Mouse (Mus musculus) kidney, postnatal 0 days (tissue): Measurements from ENCODE around the gene Gimap9. TPM values are rescaled to one million over a fixed set of nuclear protein-coding genes. Genes with fewer than 3 reads are reported as not detected.

ENCODE experiments used
- ATAC-seq: fragments of 200-750 bp; cut with Nextera tagmentation; replicated peaks from 2 replicates; pipeline ENCODE4 v1.8.0; 2017; ENCODE audit warnings: low read depth, moderate number of reproducible peaks, moderate TSS enrichment, moderate library complexity; ENCODE audit not compliant: low FRiP score
- DNase-seq: peaks from one replicate; pipeline ENCODE4 v3.0.0-alpha.2; 2016; ENCODE audit warnings: low spot score
- H3K27ac ChIP-seq: fragments of 300-500 bp; sonication (generic); 2 replicates; pipeline ENCODE4 v1.5.1; 2014; ENCODE audit warnings: mild to moderate bottlenecking
- H3K27me3 ChIP-seq: fragments of 300-500 bp; sonication (generic); 2 replicates; pipeline ENCODE4 v1.6.1; 2014; ENCODE audit warnings: low read length, mixed read lengths; ENCODE audit not compliant: insufficient read depth
- H3K36me3 ChIP-seq: fragments of 300-500 bp; sonication (generic); 2 replicates; pipeline ENCODE4 v1.6.1; 2014; ENCODE audit warnings: low read length, mixed read lengths; ENCODE audit not compliant: insufficient read depth
- H3K4me1 ChIP-seq: fragments of 300-500 bp; sonication (generic); replicated peaks from 2 replicates; pipeline ENCODE4 v1.6.1; 2014; ENCODE audit warnings: antibody characterized with exemption, low read length, mixed read lengths; ENCODE audit not compliant: insufficient read depth
- H3K4me2 ChIP-seq: fragments of 300-500 bp; sonication (generic); 2 replicates; pipeline ENCODE4 v1.6.1; 2014; ENCODE audit warnings: mild to moderate bottlenecking, low read length, moderate library complexity, mixed read lengths
- H3K4me3 ChIP-seq: fragments of 300-500 bp; sonication (generic); replicated peaks from 2 replicates; pipeline ENCODE4 v1.5.1; 2014; ENCODE audit warnings: low read depth, low read length
- H3K9ac ChIP-seq: fragments of 300-500 bp; sonication (generic); 2 replicates; pipeline ENCODE4 v1.6.1; 2014; ENCODE audit warnings: low read depth, low read length
- H3K9me3 ChIP-seq: fragments of 300-500 bp; sonication (generic); replicated peaks from 2 replicates; pipeline ENCODE4 v1.6.1; 2016; ENCODE audit warnings: low read length, inconsistent platforms, mixed read lengths
- CTCF ChIP-seq: IDR thresholded peaks from 2 replicates; pipeline ENCODE4 v1.5.1; 2016; ENCODE audit warnings: antibody characterized with exemption, low read depth, mild to moderate bottlenecking, moderate library complexity
- WGBS: fragments of 180-500 bp; shearing (Covaris S2); extraction: QIAGEN DNeasy Blood & Tissue Kit; methylation state at CpG from one replicate; pipeline ENCODE4 v1.1.7; 2014; 5-methylcytosine and 5-hydroxymethylcytosine counted together
- polyA plus RNA-seq: library from polyadenylated mRNA; unstranded; fragments of >200 nt; fragmentation: Nextera tagmentation; extraction: Ambion mirVana; gene quantifications from 2 replicates; pipeline ENCODE4 v1.2.1, GENCODE M21; 2015

Gimap9 gene
- polyA plus RNA-seq, 1 experiment from 2014 or later = 15.2 TPM

DNA sequence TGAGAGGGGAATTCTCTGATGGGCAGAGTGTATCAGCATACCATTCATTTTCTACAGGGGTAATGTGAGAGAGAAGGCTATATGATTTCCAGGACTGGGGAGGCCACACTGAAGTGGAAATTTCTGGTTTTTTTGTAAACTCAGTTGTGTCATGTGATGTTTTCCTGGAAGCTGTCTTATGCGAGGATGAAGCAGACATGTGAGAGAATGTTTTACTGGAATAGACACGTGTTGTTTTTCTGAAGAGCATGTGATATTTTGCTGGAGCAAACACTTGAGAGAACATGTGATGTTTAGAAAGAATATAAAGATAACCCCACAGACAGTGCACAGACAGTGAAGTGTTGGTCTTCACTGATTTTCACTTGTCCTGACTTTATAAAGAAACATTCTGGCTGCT, 37.4 kb upstream of the Gimap9 start:
- Histone ChIP-seq H3K4me3 (no peak overlapping the region), H3K4me1 (no peaks in the 10 kb centered on the region), H3K9me3 (no peaks in the 10 kb centered on the region), H3K36me3 (no peaks in the 10 kb centered on the region), H3K9ac (no peak overlapping the region), H3K27me3 (no peaks in the 10 kb centered on the region), H3K4me2 (no peak overlapping the region), H3K27ac (no peak overlapping the region)
- no peak for DNase-seq
- no peak for TF ChIP-seq CTCF
- 58% methylated on average over 2 of the region's 2 CpGs for WGBS
- no peak for ATAC-seq

DNA sequence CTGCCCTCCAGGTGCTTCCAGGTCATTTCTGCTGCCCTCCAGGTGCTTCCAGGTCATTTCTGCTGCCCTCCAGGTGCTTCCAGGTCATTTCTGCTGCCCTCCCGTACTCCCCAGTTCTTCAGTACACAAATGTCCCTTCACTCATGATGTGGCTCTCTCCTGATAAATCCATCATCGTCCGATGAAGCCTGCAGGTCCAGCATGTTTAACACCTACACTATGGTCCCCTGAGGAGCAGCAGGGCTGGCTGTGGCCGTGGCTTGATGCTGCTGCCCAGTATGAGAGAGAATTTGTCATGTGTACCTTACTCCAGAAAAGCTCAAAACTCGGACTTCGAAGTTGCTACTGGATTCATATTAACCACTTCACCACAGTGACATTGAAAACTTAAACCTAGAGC, 34.5 kb upstream of the Gimap9 start:
- Histone ChIP-seq H3K27ac (no peak overlapping the region), H3K4me1 (no peaks in the 10 kb centered on the region), H3K9me3 (no peaks in the 10 kb centered on the region), H3K4me2 (no peak overlapping the region), H3K27me3 (no peaks in the 10 kb centered on the region), H3K9ac (no peak overlapping the region), H3K4me3 (no peak overlapping the region), H3K36me3 (no peaks in the 10 kb centered on the region)
- no peak for TF ChIP-seq CTCF
- 68% methylated on average over 6 of the region's 6 CpGs for WGBS
- DNase-seq (no peak), ATAC-seq (no peak)

DNA sequence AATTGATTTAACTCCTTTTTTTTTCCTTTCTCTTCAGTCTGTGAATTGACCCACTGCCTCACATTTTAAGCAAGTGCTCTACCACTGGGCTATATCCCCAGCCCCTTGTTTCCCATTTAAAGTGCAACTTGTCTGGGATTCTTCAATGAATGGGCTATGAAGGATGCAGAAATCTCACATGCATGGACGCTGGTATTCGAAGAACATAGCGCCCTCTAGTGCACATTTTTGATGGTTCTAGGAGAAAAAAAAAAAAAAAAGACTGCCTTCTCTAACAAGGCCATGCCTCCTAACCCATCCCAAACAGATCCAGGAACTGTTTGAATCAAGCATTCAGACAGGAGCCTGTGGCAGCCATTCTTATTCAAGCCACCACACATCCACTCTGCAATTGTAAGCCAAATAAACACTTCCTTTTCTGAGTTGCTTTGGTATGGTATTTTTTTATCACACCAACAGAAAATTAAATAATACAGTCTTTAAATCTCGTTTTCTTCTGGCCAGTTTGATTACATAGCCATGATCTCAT, 33.1 kb upstream of the Gimap9 start:
- 18% methylated on average over 4 of the region's 4 CpGs for WGBS
- Histone ChIP-seq H3K27ac (no peak overlapping the region), H3K4me2 (no peak overlapping the region), H3K4me3 (no peak overlapping the region), H3K4me1 (no peaks in the 10 kb centered on the region), H3K27me3 (no peaks in the 10 kb centered on the region), H3K9ac (no peak overlapping the region), H3K36me3 (no peaks in the 10 kb centered on the region), H3K9me3 (no peaks in the 10 kb centered on the region)
- TF ChIP-seq CTCF = peak; percentile 80
- ATAC-seq (no peak), DNase-seq (peak; percentile 89)

DNA sequence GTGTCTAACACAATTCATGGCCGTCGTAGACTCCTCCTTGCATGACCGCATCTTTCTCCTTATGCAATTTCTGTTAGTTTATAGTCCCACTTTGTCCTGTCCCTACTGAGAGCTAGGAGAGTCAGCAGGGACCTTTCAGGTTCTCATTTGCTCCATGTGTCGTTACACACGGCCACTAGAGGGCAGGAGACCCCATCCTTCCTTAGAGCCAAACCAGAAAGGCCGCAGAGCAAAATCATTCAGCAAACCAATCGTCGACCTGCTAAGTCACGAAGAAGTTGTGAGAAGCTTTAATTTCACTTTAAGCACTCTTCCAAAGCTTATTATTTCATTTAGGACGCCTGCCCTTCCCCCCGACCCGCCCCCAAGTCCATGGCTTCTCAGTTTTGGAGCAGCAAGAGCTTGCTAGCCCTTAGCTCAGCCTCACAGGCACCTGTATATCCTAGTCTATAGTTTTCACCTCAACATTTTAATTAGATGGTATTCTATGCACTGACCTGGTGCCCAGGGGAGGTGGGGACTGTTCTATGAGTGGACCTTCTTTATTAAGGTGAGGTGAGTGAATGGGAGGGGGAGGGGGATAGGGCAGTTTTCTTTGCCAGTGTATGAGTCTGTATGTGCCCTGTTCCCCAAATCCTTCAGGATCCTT, 30.1 kb upstream of the Gimap9 start:
- H3K4me2 ChIP-seq = 0 out of 2 replicates have a peak overlapping the region, but pooled peaks have one; percentile 2
- H3K4me3 ChIP-seq = no peak overlapping the region
- H3K9ac ChIP-seq = no peak overlapping the region
- H3K27me3 ChIP-seq = no peaks in the 10 kb centered on the region
- ATAC-seq = 0 out of 2 replicates have a peak, but pooled peaks have one; percentile 34
- peak; percentile 87 for TF ChIP-seq CTCF
- peak; percentile 89 for DNase-seq
- no peaks in the 10 kb centered on the region for H3K4me1 ChIP-seq
- H3K36me3 ChIP-seq = no peaks in the 10 kb centered on the region
- H3K9me3 ChIP-seq = no peaks in the 10 kb centered on the region
- H3K27ac ChIP-seq = no peak overlapping the region
- WGBS = 7% methylated on average over 12 of the region's 12 CpGs

DNA sequence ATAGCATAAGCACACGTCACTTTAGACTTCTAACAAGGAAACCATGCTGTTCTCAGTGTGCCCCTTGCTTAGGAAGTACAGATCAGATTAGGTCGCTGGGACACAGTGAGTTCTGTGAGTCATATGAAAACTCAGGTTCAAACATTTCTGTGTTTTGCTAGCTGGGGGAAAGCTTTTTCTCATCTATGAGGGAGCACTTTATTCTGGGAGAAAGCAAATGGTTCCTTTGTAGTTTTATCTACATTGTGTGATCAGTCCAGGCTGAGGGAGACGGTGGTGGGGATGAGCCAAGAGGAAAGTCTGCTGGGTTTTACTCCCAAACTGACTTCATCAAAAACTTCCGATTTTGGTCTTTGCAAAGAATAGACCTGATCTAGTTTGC, 29.6 kb upstream of the Gimap9 start:
- no peak for DNase-seq
- no peak for ATAC-seq
- H3K27me3 ChIP-seq = no peaks in the 10 kb centered on the region
- no peak overlapping the region for H3K27ac ChIP-seq
- H3K9ac ChIP-seq = no peak overlapping the region
- H3K4me3 ChIP-seq = no peak overlapping the region
- 83% methylated on average over 4 of the region's 4 CpGs for WGBS
- no peak for TF ChIP-seq CTCF
- no peaks in the 10 kb centered on the region for H3K36me3 ChIP-seq
- no peaks in the 10 kb centered on the region for H3K9me3 ChIP-seq
- no peak overlapping the region for H3K4me2 ChIP-seq
- H3K4me1 ChIP-seq = no peaks in the 10 kb centered on the region

DNA sequence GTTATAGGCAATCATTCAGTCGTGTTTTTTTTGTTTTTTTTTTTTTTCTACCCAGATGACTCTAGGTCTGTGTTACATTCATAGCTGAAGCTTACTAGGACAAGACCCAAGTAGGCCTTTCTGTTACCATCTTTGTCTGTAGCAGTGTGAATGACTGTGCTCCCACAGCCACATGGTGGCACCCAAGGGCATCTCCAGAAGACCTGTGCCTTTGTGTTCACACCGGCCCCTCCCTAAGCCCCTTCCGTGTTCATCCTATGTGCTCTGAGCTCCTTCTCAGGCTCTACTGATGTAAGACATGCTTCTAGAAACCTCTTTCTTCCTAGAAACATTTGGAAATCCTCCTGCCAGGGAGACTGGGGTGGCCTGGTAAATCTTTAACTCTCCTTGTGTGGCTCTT, 28.9 kb upstream of the Gimap9 start, which contains the start of gene Gimap8:
Gene Gimap8 (plus strand): TSS at position 240 of the 400 bp plus-strand sequence.
- WGBS = 29% methylated on average over 3 of the region's 3 CpGs
- peak within 1 kb of the TSS; percentile 21; the same call in 1 of the 2 replicates for H3K4me2 ChIP-seq
- no peaks in the 10 kb centered on the region for H3K9me3 ChIP-seq
- peak; percentile 71 for TF ChIP-seq CTCF
- H3K27ac ChIP-seq = no peak within 1 kb of the TSS
- H3K36me3 ChIP-seq = no peaks in the 10 kb centered on the region
- H3K4me1 ChIP-seq = no peaks in the 10 kb centered on the region
- no peak within 1 kb of the TSS for H3K9ac ChIP-seq
- no peaks in the 10 kb centered on the region for H3K27me3 ChIP-seq
- DNase-seq (peak; percentile 67), ATAC-seq (0 out of 2 replicates have a peak, but pooled peaks have one; percentile 42)
- no peak within 1 kb of the TSS for H3K4me3 ChIP-seq
